Mouse (Mus musculus) heart, embryonic 14.5 days (tissue): Measurements from ENCODE around the gene Zfp800. TPM values are rescaled to one million over a fixed set of nuclear protein-coding genes. Genes with fewer than 3 reads are reported as not detected.
A peak's percentile ranks its signal among the peaks of the same experiment; 100 is the strongest.

Source experiments
- ATAC-seq: fragments of 200-750 bp; cut with Nextera tagmentation; 2 replicates; pipeline ENCODE4 v1.8.0; 2017; ENCODE audit warnings: low read depth, moderate TSS enrichment; ENCODE audit not compliant: insufficient number of reproducible peaks, insufficient read depth, low FRiP score
- H3K27ac ChIP-seq, 2 experiments: fragments of 200-500 bp in 1 of 2; fragments of 300-500 bp in 1 of 2; sonication (generic) in 1 of 2; replicated peaks in 1 of 2; 2 replicates each; pipeline ENCODE4 v1.5.1; 2012 to 2014; ENCODE audit warnings: low read depth in 2 of 2, low read length in 2 of 2, control low read depth in 1 of 2, mild to moderate bottlenecking in 1 of 2, mixed read lengths in 1 of 2; ENCODE audit not compliant: control insufficient read depth in 1 of 2, insufficient read depth in 1 of 2
- H3K27me3 ChIP-seq: fragments of 300-500 bp; sonication (generic); 2 replicates; pipeline ENCODE4 v1.6.1; 2014; ENCODE audit warnings: mild to moderate bottlenecking, low read length, control low read depth; ENCODE audit not compliant: control insufficient read depth, insufficient read depth
- H3K36me3 ChIP-seq: fragments of 300-500 bp; sonication (generic); 2 replicates; pipeline ENCODE4 v1.6.1; 2014; ENCODE audit warnings: mild to moderate bottlenecking, control low read depth, low read length, mixed read lengths; ENCODE audit not compliant: control insufficient read depth, insufficient read depth
- H3K4me1 ChIP-seq, 2 experiments: fragments of 200-500 bp in 1 of 2; fragments of 300-500 bp in 1 of 2; sonication (generic) in 1 of 2; 2 replicates each; pipeline ENCODE4 v1.6.1; 2012 to 2014; ENCODE audit warnings: low read length in 2 of 2, control low read depth in 1 of 2, mixed read lengths in 1 of 2; ENCODE audit not compliant: control insufficient read depth in 2 of 2, insufficient read depth in 2 of 2
- H3K4me2 ChIP-seq: fragments of 300-500 bp; sonication (generic); 2 replicates; pipeline ENCODE4 v1.6.1; 2014; ENCODE audit warnings: mild to moderate bottlenecking, low read length
- H3K4me3 ChIP-seq, 2 experiments: fragments of 200-500 bp in 1 of 2; fragments of 300-500 bp in 1 of 2; sonication (generic) in 1 of 2; 2 replicates each; pipeline ENCODE4 v1.5.1; 2012 to 2014; ENCODE audit warnings: low read length in 2 of 2, mild to moderate bottlenecking in 2 of 2, control low read depth in 1 of 2, low read depth in 1 of 2, moderate library complexity in 1 of 2; ENCODE audit not compliant: control insufficient read depth in 1 of 2, insufficient read depth in 1 of 2
- H3K9ac ChIP-seq: fragments of 300-500 bp; sonication (generic); 2 replicates; pipeline ENCODE4 v1.6.1; 2014; ENCODE audit warnings: mild to moderate bottlenecking, low read length
- H3K9me3 ChIP-seq: fragments of 300-500 bp; sonication (generic); 2 replicates; pipeline ENCODE4 v1.6.1; 2016; ENCODE audit warnings: low read length, control low read depth; ENCODE audit not compliant: control insufficient read depth
- WGBS: fragments of 180-500 bp; shearing (Covaris S2); extraction: QIAGEN DNeasy Blood & Tissue Kit; methylation state at CpG from one replicate; pipeline ENCODE4 v1.1.7; 2014; 5-methylcytosine and 5-hydroxymethylcytosine counted together
- polyA plus RNA-seq: library from polyadenylated mRNA; unstranded; fragments of >200 nt; fragmentation: Nextera tagmentation; extraction: Ambion mirVana; gene quantifications from 2 replicates; pipeline ENCODE4 v1.2.1, GENCODE M21; 2014

Gene Zfp800
- polyA plus RNA-seq, 1 experiment from 2014 or later = 15.6 TPM

DNA sequence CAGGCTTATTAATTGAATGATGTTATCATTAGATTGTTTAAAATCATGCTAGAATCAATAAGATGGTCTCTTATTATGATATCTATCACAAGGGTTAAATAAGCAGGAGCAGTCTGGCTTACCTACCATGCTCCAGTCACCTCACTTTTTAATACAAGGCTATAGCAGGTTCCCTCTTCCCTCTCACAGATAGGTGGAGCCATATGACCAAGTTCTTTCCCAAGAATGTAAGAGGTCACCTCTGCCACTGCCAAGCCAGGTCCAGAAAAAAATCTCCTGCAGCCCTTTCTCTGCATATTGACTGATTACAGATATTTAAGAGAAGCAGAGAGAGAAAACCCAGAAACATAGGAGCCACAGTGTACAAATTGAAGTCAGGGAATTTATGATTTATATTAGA is 88.1 kb downstream of the Zfp800 start:
- no peak overlapping the region for H3K9ac ChIP-seq
- H3K4me1 ChIP-seq = no peaks in the 10 kb centered on the region
- ATAC-seq = no peak
- no peaks in the 10 kb centered on the region for H3K9me3 ChIP-seq
- no peak overlapping the region for H3K27ac ChIP-seq
- H3K4me2 ChIP-seq = no peak overlapping the region
- no peaks in the 10 kb centered on the region for H3K36me3 ChIP-seq
- no peaks in the 10 kb centered on the region; the same call in 1 of the 2 replicates for H3K27me3 ChIP-seq
- H3K4me3 ChIP-seq = no peak overlapping the region

DNA sequence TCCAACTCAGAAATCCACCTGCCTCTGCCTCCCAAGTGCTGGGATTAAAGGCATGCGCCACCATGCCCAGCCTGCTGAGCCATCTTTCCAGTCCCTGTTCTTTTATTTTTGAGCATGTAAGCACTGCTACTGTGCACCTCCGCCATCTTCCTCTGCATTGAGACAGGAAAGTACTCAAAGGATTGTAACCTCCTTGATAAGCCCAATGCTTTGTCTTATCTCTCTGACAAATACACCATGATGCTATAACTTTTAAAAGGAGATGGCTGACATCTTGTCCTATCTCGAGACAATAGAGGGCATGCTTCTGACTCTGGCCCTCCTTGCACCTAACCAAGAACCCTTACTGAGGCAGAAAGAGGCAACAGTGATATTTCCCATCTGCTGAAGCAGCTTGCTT is 88.9 kb downstream of the Zfp800 start:
- Histone ChIP-seq H3K4me2 (no peak overlapping the region), H3K4me3 (no peak overlapping the region), H3K4me1 (no peaks in the 10 kb centered on the region), H3K36me3 (no peaks in the 10 kb centered on the region), H3K9me3 (no peaks in the 10 kb centered on the region), H3K27ac (no peak overlapping the region), H3K27me3 (no peaks in the 10 kb centered on the region; the same call in 1 of the 2 replicates), H3K9ac (no peak overlapping the region)
- no peak for ATAC-seq
- 70% methylated on average over 3 of the region's 3 CpGs for WGBS

DNA sequence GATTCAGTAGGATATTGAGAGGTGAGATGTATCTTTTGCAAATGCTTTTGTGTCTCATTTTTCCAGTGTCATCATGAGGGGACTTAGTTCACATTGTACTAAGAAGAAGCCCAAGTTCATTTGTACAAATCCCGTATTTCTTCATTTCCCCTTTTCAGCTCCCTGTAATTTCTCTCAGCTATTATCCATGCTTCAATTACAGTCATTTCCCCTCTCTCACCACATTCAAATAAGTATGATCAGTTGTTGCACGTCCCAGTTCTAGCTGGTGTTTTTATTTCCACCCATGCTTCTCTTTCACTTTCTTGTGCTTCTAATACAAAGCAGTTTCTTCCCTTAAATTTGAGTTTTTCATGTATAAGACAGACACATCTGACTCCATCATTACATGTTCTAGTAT is 91.1 kb downstream of the Zfp800 start:
- H3K4me2 ChIP-seq = no peak overlapping the region
- no peak overlapping the region for H3K9ac ChIP-seq
- H3K27me3 ChIP-seq = no peaks in the 10 kb centered on the region; the same call in 1 of the 2 replicates
- H3K27ac ChIP-seq = no peak overlapping the region
- H3K36me3 ChIP-seq = no peaks in the 10 kb centered on the region
- H3K9me3 ChIP-seq = no peaks in the 10 kb centered on the region
- WGBS = 61% methylated on average over 2 of the region's 2 CpGs
- ATAC-seq = no peak
- no peaks in the 10 kb centered on the region for H3K4me1 ChIP-seq
- H3K4me3 ChIP-seq = no peak overlapping the region

DNA sequence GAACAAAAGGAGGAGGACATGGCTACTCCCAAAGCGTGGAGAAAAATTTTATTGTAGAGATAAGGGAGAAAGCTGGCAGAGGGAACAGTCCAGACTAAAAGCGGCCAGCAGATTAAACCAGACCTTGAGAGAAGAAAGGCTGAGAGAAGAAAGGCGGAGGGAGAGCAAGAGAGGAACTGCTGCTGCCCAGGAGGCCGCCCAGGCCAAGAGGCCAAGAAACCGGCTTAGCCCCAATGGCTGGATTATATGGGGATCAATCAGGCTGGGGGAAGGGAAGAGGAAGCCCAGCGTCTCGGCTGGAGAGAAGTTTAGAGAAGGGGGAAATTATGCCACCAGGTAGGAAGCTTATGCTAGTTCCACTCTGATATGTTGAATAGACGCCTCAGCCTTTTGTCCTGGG is 101.5 kb downstream of the Zfp800 start:
- no peaks in the 10 kb centered on the region; a peak in 1 of 4 replicates for H3K4me1 ChIP-seq
- no peak overlapping the region for H3K4me3 ChIP-seq
- no peak overlapping the region for H3K9ac ChIP-seq
- ATAC-seq = no peak
- no peak overlapping the region for H3K27ac ChIP-seq
- no peaks in the 10 kb centered on the region for H3K36me3 ChIP-seq
- H3K4me2 ChIP-seq = no peak overlapping the region
- no peaks in the 10 kb centered on the region for H3K27me3 ChIP-seq
- no peaks in the 10 kb centered on the region for H3K9me3 ChIP-seq
- WGBS = 15% methylated on average over 8 of the region's 8 CpGs

DNA sequence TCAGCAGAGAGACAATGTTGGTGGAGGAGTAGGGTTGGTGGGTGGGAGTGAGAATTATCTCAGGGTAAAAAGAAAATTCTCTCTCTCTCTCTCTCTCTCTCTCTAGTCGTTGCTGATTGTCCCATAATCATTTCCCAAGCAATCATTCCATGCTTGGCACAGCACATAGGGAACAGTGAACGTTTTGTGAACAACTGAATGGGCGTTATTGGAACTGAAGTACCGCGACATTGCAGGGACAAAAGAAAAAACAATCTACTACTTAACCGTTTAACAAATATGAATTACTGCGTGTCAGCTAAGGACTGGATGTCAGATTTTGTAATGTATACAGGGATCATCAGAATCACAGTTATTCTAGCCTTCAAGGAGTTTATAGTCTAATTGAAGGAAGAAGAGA is 102.2 kb downstream of the Zfp800 start:
- ATAC-seq = no peak

DNA sequence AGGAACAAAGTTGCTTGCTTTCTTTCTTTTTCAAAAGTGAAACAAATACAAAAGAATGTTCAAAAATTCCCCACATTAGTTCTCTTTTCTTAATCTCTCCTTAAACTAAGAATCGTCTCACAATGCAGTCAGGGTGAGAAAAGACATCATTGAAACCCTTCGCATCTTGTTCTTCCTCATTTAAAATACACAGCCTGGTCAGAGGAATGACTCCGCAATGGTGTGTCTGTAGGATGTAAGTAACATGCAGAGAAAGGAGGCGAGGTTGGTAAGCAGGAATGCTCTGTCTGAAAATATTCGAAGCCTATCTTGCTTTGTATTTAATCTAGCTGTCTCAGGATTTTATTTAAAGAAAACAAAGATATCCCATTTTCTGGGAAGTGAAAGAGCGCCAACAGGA is 105.0 kb downstream of the Zfp800 start:
- no peaks in the 10 kb centered on the region for H3K9me3 ChIP-seq
- no peaks in the 10 kb centered on the region for H3K27me3 ChIP-seq
- no peak overlapping the region for H3K9ac ChIP-seq
- WGBS = 66% methylated on average over 6 of the region's 6 CpGs
- H3K4me3 ChIP-seq = no peak overlapping the region
- H3K36me3 ChIP-seq = no peaks in the 10 kb centered on the region
- H3K27ac ChIP-seq = no peak overlapping the region
- H3K4me2 ChIP-seq = no peak overlapping the region
- no peaks in the 10 kb centered on the region; a peak in 1 of 4 replicates for H3K4me1 ChIP-seq
- ATAC-seq = no peak

More for the DNA sequence above, 102.2 kb downstream of the Zfp800 start:
- H3K4me3 ChIP-seq = no peak overlapping the region
- H3K27me3 ChIP-seq = no peaks in the 10 kb centered on the region
- H3K9me3 ChIP-seq = no peaks in the 10 kb centered on the region
- H3K4me1 ChIP-seq = no peaks in the 10 kb centered on the region; a peak in 1 of 4 replicates
- 75% methylated on average over 7 of the region's 7 CpGs for WGBS
- H3K4me2 ChIP-seq = no peak overlapping the region
- H3K36me3 ChIP-seq = no peaks in the 10 kb centered on the region
- no peak overlapping the region for H3K27ac ChIP-seq
- no peak overlapping the region for H3K9ac ChIP-seq

DNA sequence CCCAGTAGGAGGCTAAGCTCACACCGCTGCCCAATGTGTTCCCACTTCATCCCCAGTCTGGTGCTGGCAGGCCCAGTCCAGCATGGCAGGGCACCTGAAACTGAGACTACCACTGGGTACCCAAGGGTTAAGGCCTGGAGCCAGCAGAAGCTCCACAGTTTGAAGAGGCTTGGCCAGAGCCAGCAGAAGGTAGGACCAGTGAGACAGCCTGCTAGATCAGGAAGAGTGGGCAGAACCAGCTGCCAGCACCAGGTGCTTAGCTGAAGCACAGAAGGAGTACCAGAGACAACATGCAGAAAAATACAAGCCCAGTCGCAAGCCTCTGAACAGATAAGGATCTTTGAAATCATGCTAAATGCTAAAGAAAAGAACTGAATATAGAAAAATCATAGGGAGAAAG is 117.9 kb downstream of the Zfp800 start:
- H3K27me3 ChIP-seq = no peaks in the 10 kb centered on the region
- no peak for ATAC-seq
- H3K4me2 ChIP-seq = no peak overlapping the region
- no peaks in the 10 kb centered on the region for H3K4me1 ChIP-seq
- H3K27ac ChIP-seq = no peak overlapping the region
- H3K36me3 ChIP-seq = no peaks in the 10 kb centered on the region
- H3K4me3 ChIP-seq = no peak overlapping the region
- H3K9ac ChIP-seq = no peak overlapping the region
- WGBS = 57% methylated on average over 2 of the region's 2 CpGs
- 0 out of 2 replicates have a peak, but pooled peaks cover 5% of the 10 kb centered on the region for H3K9me3 ChIP-seq

DNA sequence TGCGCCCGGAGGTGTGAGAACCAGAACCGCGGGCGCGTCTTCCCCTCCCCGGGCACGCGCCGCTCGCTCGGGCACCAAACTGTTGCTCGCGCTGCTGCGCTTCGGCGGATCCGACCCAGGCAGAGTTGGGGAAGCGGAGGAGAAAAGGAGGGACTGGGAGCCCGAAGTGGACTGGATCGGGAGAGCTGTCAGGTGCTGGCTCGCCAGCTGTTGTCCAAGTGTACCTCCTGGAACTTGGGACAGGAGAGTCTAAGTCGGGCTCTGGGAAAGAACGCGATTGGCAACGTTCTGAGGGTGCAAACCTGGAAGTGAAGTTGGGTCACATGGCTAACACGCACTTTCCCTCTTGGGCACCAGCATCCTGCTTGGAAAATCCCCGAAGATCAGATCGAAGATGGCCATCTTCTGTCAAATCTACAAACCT is 135.6 kb downstream of the Zfp800 start:
- no peak; the same call in 1 of the 2 replicates for ATAC-seq
- H3K4me3 ChIP-seq = peak overlapping the region; percentile 84 to 97
- peak overlapping the region; percentile 43 to 90 for H3K27ac ChIP-seq
- no peaks in the 10 kb centered on the region for H3K9me3 ChIP-seq
- H3K4me1 ChIP-seq = peaks cover 4 to 9% of the 10 kb centered on the region in 2 experiments
- no peaks in the 10 kb centered on the region for H3K27me3 ChIP-seq
- peaks cover 18% of the 10 kb centered on the region for H3K36me3 ChIP-seq
- H3K4me2 ChIP-seq = peak overlapping the region; percentile 88
- peak overlapping the region; percentile 90 for H3K9ac ChIP-seq
- WGBS = 0% methylated on average over 18 of the region's 29 CpGs
